Mouse (Mus musculus) adrenal gland, postnatal 25 days (tissue): ENCODE measurements around the gene Maml2. TPM values are rescaled to one million over a fixed set of nuclear protein-coding genes. Genes with fewer than 3 reads are reported as not detected.

ENCODE experiments used
- DNase-seq: peaks from one replicate; pipeline ENCODE4 v3.0.0; 2021; ENCODE audit warnings: mixed read lengths
- total RNA-seq: library from RNA; stranded (reverse); gene quantifications from 2 replicates; pipeline ENCODE4 v1.2.3, GENCODE M21; 2021

Maml2 gene
- total RNA-seq, 1 experiment from 2014 or later = 8.3 TPM

GRCm38 (mm10) chr9:13574059-13574458 lies 276.3 kb downstream of the Maml2 start:
- DNase-seq = no peak

GRCm38 (mm10) chr9:13574913-13575312 lies 277.2 kb downstream of the Maml2 start:
- DNase-seq = no peak

GRCm38 (mm10) chr9:13577150-13577549 lies 279.4 kb downstream of the Maml2 start:
- DNase-seq = no peak

GRCm38 (mm10) chr9:13581184-13581583 lies 283.4 kb downstream of the Maml2 start:
- no peak for DNase-seq

- no peak for DNase-seq
Measured at GRCm38 (mm10) chr9:13583952-13584351, 286.2 kb downstream of the Maml2 start.

- DNase-seq = no peak
Measured at GRCm38 (mm10) chr9:13584435-13584834, 286.7 kb downstream of the Maml2 start.

- DNase-seq = no peak
Measured at GRCm38 (mm10) chr9:13587085-13587933, 289.6 kb downstream of the Maml2 start.

GRCm38 (mm10) chr9:13588786-13589185 lies 291.0 kb downstream of the Maml2 start:
- no peak for DNase-seq

- DNase-seq = no peak
Measured at GRCm38 (mm10) chr9:13592701-13593100, 294.9 kb downstream of the Maml2 start.

GRCm38 (mm10) chr9:13597736-13598135 lies 300.0 kb downstream of the Maml2 start:
- no peak for DNase-seq

- no peak for DNase-seq
Measured at GRCm38 (mm10) chr9:13598596-13599333, 301.0 kb downstream of the Maml2 start.

GRCm38 (mm10) chr9:13599334-13599614 lies 301.5 kb downstream of the Maml2 start:
- no peak for DNase-seq

GRCm38 (mm10) chr9:13599800-13600199 lies 302.0 kb downstream of the Maml2 start:
- DNase-seq = no peak

GRCm38 (mm10) chr9:13601729-13602128 lies 304.0 kb downstream of the Maml2 start:
- no peak for DNase-seq

GRCm38 (mm10) chr9:13603533-13604143 lies 305.9 kb downstream of the Maml2 start:
- no peak for DNase-seq

- no peak for DNase-seq
Measured at GRCm38 (mm10) chr9:13607609-13608185, 309.9 kb downstream of the Maml2 start.

- DNase-seq = no peak
Measured at GRCm38 (mm10) chr9:13608532-13609071, 310.8 kb downstream of the Maml2 start.

GRCm38 (mm10) chr9:13611561-13611960 lies 313.8 kb downstream of the Maml2 start:
- DNase-seq = no peak

- DNase-seq = no peak
Measured at GRCm38 (mm10) chr9:13612371-13612770, 314.6 kb downstream of the Maml2 start.

- DNase-seq = no peak
Measured at GRCm38 (mm10) chr9:13613325-13614268, 315.8 kb downstream of the Maml2 start.

- no peak for DNase-seq
Measured at GRCm38 (mm10) chr9:13616383-13617009, 318.7 kb downstream of the Maml2 start.
